Mouse (Mus musculus) MEL (cell line): ENCODE data around the gene Rfx4. TPM values are rescaled to one million over a fixed set of nuclear protein-coding genes. Genes with fewer than 3 reads are reported as not detected.

Experiments
- DNase-seq: peaks from one replicate; pipeline ENCODE4 v3.0.0; 2011; ENCODE audit warnings: low read depth, low spot score
- H3K27ac ChIP-seq: 2 replicates; pipeline ENCODE4 v1.5.1; 2012; ENCODE audit warnings: low read depth, mild to moderate bottlenecking, control low read depth, low read length, moderate library complexity; ENCODE audit not compliant: control insufficient read depth
- H3K27me3 ChIP-seq, 2 experiments: fragments of 150-350 bp in 1 of 2; sonication (generic) in 1 of 2; 2 replicates each; pipeline ENCODE4 v1.6.1; 2012; ENCODE audit warnings: low read length in 2 of 2, mild to moderate bottlenecking in 2 of 2, improper control_type of control experiment in 1 of 2, moderate library complexity in 1 of 2; ENCODE audit not compliant: insufficient read depth in 2 of 2, control insufficient read depth in 1 of 2
- H3K36me3 ChIP-seq, 2 experiments: 2 replicates each; pipeline ENCODE4 v1.6.1; 2012 to 2014; ENCODE audit warnings: low read length in 2 of 2, improper control_type of control experiment in 1 of 2, inconsistent platforms in 1 of 2, mild to moderate bottlenecking in 1 of 2; ENCODE audit not compliant: insufficient read depth in 2 of 2, control insufficient read depth in 1 of 2
- H3K4me1 ChIP-seq, 2 experiments: fragments of 150-350 bp in 1 of 2; sonication (generic) in 1 of 2; 2 replicates each; pipeline ENCODE4 v1.6.1; 2012; ENCODE audit warnings: low read length in 2 of 2, improper control_type of control experiment in 1 of 2, mild to moderate bottlenecking in 1 of 2; ENCODE audit not compliant: insufficient read depth in 2 of 2, control insufficient read depth in 1 of 2
- H3K4me3 ChIP-seq, 2 experiments: fragments of 150-350 bp in 1 of 2; sonication (generic) in 1 of 2; 2 replicates each; pipeline ENCODE4 v1.5.1; 2012; ENCODE audit warnings: low read depth in 2 of 2, low read length in 2 of 2, mild to moderate bottlenecking in 2 of 2, moderate library complexity in 2 of 2, control low read depth in 1 of 2, improper control_type of control experiment in 1 of 2; ENCODE audit not compliant: control insufficient read depth in 1 of 2, insufficient read depth in 1 of 2
- H3K79me2 ChIP-seq: 2 replicates; pipeline ENCODE4 v1.6.1; 2012; ENCODE audit warnings: mild to moderate bottlenecking, low read length, moderate library complexity; ENCODE audit not compliant: control insufficient read depth, poor library complexity, insufficient read depth
- H3K9ac ChIP-seq: 2 replicates; pipeline ENCODE4 v1.6.1; 2012; ENCODE audit warnings: low read depth, mild to moderate bottlenecking, control low read depth, low read length, moderate library complexity; ENCODE audit not compliant: control insufficient read depth, poor library complexity, severe bottlenecking
- H3K9me3 ChIP-seq: fragments of 150-350 bp; sonication (generic); replicated peaks from 2 replicates; pipeline ENCODE4 v1.6.1; 2012; ENCODE audit warnings: mild to moderate bottlenecking, low read length, improper control_type of control experiment, moderate library complexity; ENCODE audit not compliant: insufficient read depth
- E2F4 ChIP-seq: IDR thresholded peaks from 2 replicates; pipeline ENCODE4 v1.6.1; 2011; ENCODE audit warnings: low read depth, low read length, improper control_type of control experiment, borderline replicate concordance
- ELF1 ChIP-seq: IDR thresholded peaks from 2 replicates; pipeline ENCODE4 v1.6.1; 2014; ENCODE audit warnings: low read depth, mild to moderate bottlenecking, inconsistent platforms, low read length, improper control_type of control experiment, moderate library complexity
- ETS1 ChIP-seq: IDR thresholded peaks from 2 replicates; pipeline ENCODE4 v1.6.1; 2012; ENCODE audit warnings: low read depth, mild to moderate bottlenecking, inconsistent platforms, low read length, improper control_type of control experiment, moderate library complexity
- GABPA ChIP-seq: IDR thresholded peaks from 2 replicates; pipeline ENCODE4 v1.6.1; 2012; ENCODE audit warnings: low read depth, mild to moderate bottlenecking, inconsistent platforms, low read length, improper control_type of control experiment, moderate library complexity
- GATA1 ChIP-seq: IDR thresholded peaks from 2 replicates; pipeline ENCODE4 v1.6.1; 2011; ENCODE audit warnings: low read depth, low read length, improper control_type of control experiment
- HCFC1 ChIP-seq: IDR thresholded peaks from 2 replicates; pipeline ENCODE4 v1.6.1; 2012; ENCODE audit warnings: low read depth, mild to moderate bottlenecking, inconsistent platforms, low read length, improper control_type of control experiment, moderate library complexity
- JUND ChIP-seq: IDR thresholded peaks from 2 replicates; pipeline ENCODE4 v1.6.1; 2011; ENCODE audit warnings: low read depth, mild to moderate bottlenecking, improper control_type of control experiment, low read length
- MAFK ChIP-seq: IDR thresholded peaks from 2 replicates; pipeline ENCODE4 v1.6.1; 2011; ENCODE audit warnings: low read depth, mild to moderate bottlenecking, low read length, improper control_type of control experiment, borderline replicate concordance
- MAX ChIP-seq: IDR thresholded peaks from 2 replicates; pipeline ENCODE4 v1.6.1; 2011; ENCODE audit warnings: low read length, improper control_type of control experiment
- MAZ ChIP-seq: IDR thresholded peaks from 2 replicates; pipeline ENCODE4 v1.6.1; 2012; ENCODE audit warnings: low read depth, mild to moderate bottlenecking, inconsistent platforms, low read length, improper control_type of control experiment
- MXI1 ChIP-seq: IDR thresholded peaks from 2 replicates; pipeline ENCODE4 v1.6.1; 2011; ENCODE audit warnings: mild to moderate bottlenecking, low read depth, low read length, improper control_type of control experiment
- POLR2A ChIP-seq, 2 experiments: IDR thresholded peaks; 2 replicates each; pipeline ENCODE4 v1.6.1; 2011 to 2012; ENCODE audit warnings: low read length in 2 of 2, mild to moderate bottlenecking in 2 of 2, control low read depth in 1 of 2, improper control_type of control experiment in 1 of 2, low read depth in 1 of 2, moderate library complexity in 1 of 2; ENCODE audit not compliant: control insufficient read depth in 1 of 2, insufficient read depth in 1 of 2, poor library complexity in 1 of 2
- POLR2AphosphoS2 ChIP-seq: IDR thresholded peaks from 2 replicates; pipeline ENCODE4 v1.6.1; 2011; ENCODE audit warnings: low read length, improper control_type of control experiment
- SIN3A ChIP-seq: IDR thresholded peaks from 2 replicates; pipeline ENCODE4 v1.6.1; 2012; ENCODE audit warnings: low read length, improper control_type of control experiment, inconsistent platforms
- TAL1 ChIP-seq: IDR thresholded peaks from 2 replicates; pipeline ENCODE4 v1.6.1; 2012; ENCODE audit warnings: mild to moderate bottlenecking, inconsistent platforms, low read length, moderate library complexity, mixed read lengths
- USF2 ChIP-seq, 2 experiments: IDR thresholded peaks; 2 replicates each; pipeline ENCODE4 v1.6.1; 2011 to 2012; ENCODE audit warnings: improper control_type of control experiment in 2 of 2, low read length in 2 of 2, borderline replicate concordance in 1 of 2, inconsistent platforms in 1 of 2, low read depth in 1 of 2, mild to moderate bottlenecking in 1 of 2; ENCODE audit not compliant: insufficient read depth in 1 of 2
- ZC3H11A ChIP-seq: IDR thresholded peaks from 2 replicates; pipeline ENCODE4 v1.6.1; 2012; ENCODE audit warnings: low read depth, mild to moderate bottlenecking, inconsistent platforms, low read length, improper control_type of control experiment
- polyA plus RNA-seq, 2 experiments: library from polyadenylated mRNA; stranded (reverse) in 1 of 2; unstranded in 1 of 2; fragments of >175 nt in 1 of 2; fragments of >200 nt in 1 of 2; gene quantifications; 2 replicates each; pipeline versions ENCODE4 v1.2.1 to v1.2.4; 2012; ENCODE audit warnings: low replicate concordance in 2 of 2, low read depth in 1 of 2; ENCODE audit not compliant: insufficient read length in 2 of 2, insufficient read depth in 1 of 2, missing spikeins in 1 of 2
- total RNA-seq: library from RNA; depleted of rRNA; stranded (reverse); fragments of 300-350 nt; gene quantifications from 2 replicates; pipeline ENCODE4 v1.2.3, GENCODE M21; 2012

Rfx4 gene
- total and polyA plus RNA-seq, 3 experiments: not detected

DNA sequence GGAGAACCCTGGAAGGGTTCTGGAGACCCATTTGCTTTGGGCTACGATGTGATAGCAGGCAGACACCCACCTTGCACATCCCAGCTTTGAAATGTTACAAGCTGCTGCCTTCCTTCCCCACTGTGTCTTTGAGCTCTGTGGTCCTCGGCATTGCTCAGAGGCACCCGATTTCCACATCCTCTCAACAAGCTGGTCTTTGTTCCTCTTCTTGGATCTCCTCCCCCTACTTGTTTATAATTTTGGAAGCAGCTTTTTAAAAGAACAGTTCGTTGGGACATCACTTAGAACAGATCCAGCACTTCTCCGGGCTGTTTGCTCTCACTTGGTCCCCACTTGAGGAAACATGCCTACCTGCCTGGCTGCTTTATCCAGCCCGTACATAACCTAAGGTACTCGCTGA lies 22.1 kb downstream of the Rfx4 start:
- no peak overlapping the region for H3K4me3 ChIP-seq
- H3K79me2 ChIP-seq: no peaks in the 10 kb centered on the region
- peaks cover 0 to 1% of the 10 kb centered on the region in 2 experiments; a peak in 2 of 4 replicates for H3K27me3 ChIP-seq
- H3K27ac ChIP-seq: no peak overlapping the region
- TF ChIP-seq MAZ: no peak
- no peak for TF ChIP-seq ELF1
- no peak for TF ChIP-seq USF2 (IDR thresholded peaks at IDR 0.05; ENCODE audit: borderline replicate concordance in 1 of 2, insufficient read depth in 1 of 2, low read depth in 1 of 2, low read length in 2 of 2)
- no peak for TF ChIP-seq HCFC1
- no peak for TF ChIP-seq GABPA
- TF ChIP-seq SIN3A: no peak
- no peak for TF ChIP-seq TAL1
- TF ChIP-seq, all 39 proteins: peak for 0
- Histone ChIP-seq H3K9ac (no peak overlapping the region), H3K36me3 (no peaks in the 10 kb centered on the region), H3K9me3 (no peaks in the 10 kb centered on the region), H3K4me1 (no peaks in the 10 kb centered on the region)
- DNase-seq: no peak

GRCm38 (mm10) chr10:84780828-84781227 lies 25.0 kb downstream of the Rfx4 start:
- no peaks in the 10 kb centered on the region for H3K4me1 ChIP-seq
- H3K79me2 ChIP-seq: no peaks in the 10 kb centered on the region
- DNase-seq: no peak
- H3K4me3 ChIP-seq: no peak overlapping the region
- no peak overlapping the region for H3K27ac ChIP-seq
- H3K36me3 ChIP-seq: no peaks in the 10 kb centered on the region
- peaks cover 0 to 1% of the 10 kb centered on the region in 2 experiments; a peak in 3 of 4 replicates for H3K27me3 ChIP-seq
- H3K9ac ChIP-seq: no peak overlapping the region
- H3K9me3 ChIP-seq: no peaks in the 10 kb centered on the region
- TF ChIP-seq USF2 (IDR thresholded peaks at IDR 0.05; ENCODE audit: borderline replicate concordance in 1 of 2, insufficient read depth in 1 of 2, low read depth in 1 of 2, low read length in 2 of 2) (no peak), JUND (no peak), E2F4 (no peak), ETS1 (no peak), ZC3H11A (no peak), GATA1 (no peak), POLR2A (IDR thresholded peaks at IDR 0.05; ENCODE audit: control insufficient read depth in 1 of 2, insufficient read depth in 1 of 2, low read depth in 1 of 2, low read length in 2 of 2, poor library complexity in 1 of 2) (no peak), MXI1 (no peak), POLR2AphosphoS2 (no peak), MAFK (no peak), MAX (no peak)
- TF ChIP-seq, all 39 proteins: peak for 0
